Mouse (Mus musculus): ENCODE measurements around the gene Edf1. TPM values are rescaled to one million over a fixed set of nuclear protein-coding genes. Genes with fewer than 3 reads are reported as not detected.
"Not testable (repeated sequence)": the region's sequence is repeated elsewhere in the genome, so short reads cannot be mapped to it uniquely, and the experiment has no call there.

Edf1 gene
- polyA plus RNA-seq, 1 experiment: 270 TPM

- H3K27ac ChIP-seq (ENCODE audit: insufficient read depth, low read length): no peak overlapping the region
- TF ChIP-seq POLR2A (IDR thresholded peaks at IDR 0.05; ENCODE audit: extremely low read depth, insufficient read depth, low read length) (no peak), CTCF (IDR thresholded peaks at IDR 0.05; ENCODE audit: extremely low read depth, insufficient read depth, low read length) (no peak)
- H3K4me1 ChIP-seq (ENCODE audit: control insufficient read depth, insufficient read depth, low read length): no peaks in the 10 kb centered on the region
- H3K4me3 ChIP-seq (ENCODE audit: insufficient read depth, low read length): peak overlapping the region; percentile 69
These were observed 11.4 kb upstream of the Edf1 start for GRCm38 (mm10) chr2:25545996-25546810.

- TF ChIP-seq POLR2A (IDR thresholded peaks at IDR 0.05; ENCODE audit: extremely low read depth, insufficient read depth, low read length) (peak; percentile 40; the same call in 1 of the 2 replicates), CTCF (IDR thresholded peaks at IDR 0.05; ENCODE audit: extremely low read depth, insufficient read depth, low read length) (no peak)
- Histone ChIP-seq H3K4me1 (ENCODE audit: control insufficient read depth, insufficient read depth, low read length) (no peaks in the 10 kb centered on the region), H3K4me3 (ENCODE audit: insufficient read depth, low read length) (peak within 1 kb of the TSS; percentile 69), H3K27ac (ENCODE audit: insufficient read depth, low read length) (no peak within 1 kb of the TSS)
These were observed 10.7 kb upstream of the Edf1 start, which contains the start of gene Traf2 for GRCm38 (mm10) chr2:25546811-25547491. Gene Traf2, minus strand, starts transcription at chr2:25546940.

DNA sequence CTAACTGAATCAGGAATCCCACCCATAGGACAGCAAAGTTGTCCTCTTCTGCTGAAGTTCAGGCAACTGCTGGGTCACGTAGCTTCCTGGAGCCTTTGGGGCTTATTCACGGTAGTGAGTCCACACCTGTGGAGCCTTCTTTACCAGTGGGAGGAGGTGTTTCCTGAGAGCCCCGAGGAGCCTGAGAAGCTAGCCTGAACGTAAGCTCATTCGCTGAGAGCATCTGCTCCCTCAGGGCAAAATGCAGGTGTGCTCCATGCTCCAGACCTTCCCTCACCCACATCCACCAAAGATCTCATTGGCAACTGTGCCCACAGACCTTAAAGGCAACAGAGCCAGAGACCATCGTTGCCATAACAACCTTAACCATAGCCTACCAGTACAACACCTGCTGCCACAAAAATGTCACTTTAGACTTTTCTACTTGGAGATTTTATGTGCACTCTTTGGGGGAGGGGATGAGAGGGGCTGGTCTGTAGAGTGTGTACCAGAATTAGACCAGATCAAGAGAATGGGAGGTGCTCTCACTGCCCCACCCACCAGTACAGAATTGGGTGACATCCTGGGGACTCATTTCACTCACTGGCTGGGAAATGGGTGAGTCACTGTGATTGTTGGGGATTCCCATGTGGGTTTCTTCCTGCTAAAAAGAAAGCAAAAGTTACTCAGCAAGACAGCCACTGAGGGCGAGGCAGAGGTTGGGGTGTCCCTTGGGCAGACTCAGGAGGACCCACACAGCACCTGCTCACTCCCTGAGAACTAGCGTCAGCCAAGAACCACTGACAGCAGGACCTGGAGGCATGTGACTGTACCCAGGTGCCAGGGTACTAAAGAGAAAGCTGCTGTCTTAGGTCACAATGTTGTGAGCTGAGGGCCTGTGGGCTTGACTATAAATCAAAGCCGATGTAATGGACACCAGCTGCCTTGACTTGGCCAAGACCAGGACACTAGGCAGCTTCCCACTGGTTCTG lies 8.3 kb upstream of the Edf1 start:
- no peaks in the 10 kb centered on the region for H3K4me1 ChIP-seq (ENCODE audit: control insufficient read depth, insufficient read depth, low read length)
- no peak overlapping the region for H3K27ac ChIP-seq (ENCODE audit: insufficient read depth, low read length)
- TF ChIP-seq POLR2A (IDR thresholded peaks at IDR 0.05; ENCODE audit: extremely low read depth, insufficient read depth, low read length): no peak
- no peak for TF ChIP-seq CTCF (IDR thresholded peaks at IDR 0.05; ENCODE audit: extremely low read depth, insufficient read depth, low read length)
- H3K4me3 ChIP-seq (ENCODE audit: insufficient read depth, low read length): no peak overlapping the region

GRCm38 (mm10) chr2:25551186-25551585 lies 6.5 kb upstream of the Edf1 start:
- no peaks in the 10 kb centered on the region for H3K4me1 ChIP-seq (ENCODE audit: control insufficient read depth, insufficient read depth, low read length)
- TF ChIP-seq CTCF (IDR thresholded peaks at IDR 0.05; ENCODE audit: extremely low read depth, insufficient read depth, low read length): peak; percentile 69
- no peak for TF ChIP-seq POLR2A (IDR thresholded peaks at IDR 0.05; ENCODE audit: extremely low read depth, insufficient read depth, low read length)
- no peak overlapping the region for H3K27ac ChIP-seq (ENCODE audit: insufficient read depth, low read length)
- H3K4me3 ChIP-seq (ENCODE audit: insufficient read depth, low read length): no peak overlapping the region

DNA sequence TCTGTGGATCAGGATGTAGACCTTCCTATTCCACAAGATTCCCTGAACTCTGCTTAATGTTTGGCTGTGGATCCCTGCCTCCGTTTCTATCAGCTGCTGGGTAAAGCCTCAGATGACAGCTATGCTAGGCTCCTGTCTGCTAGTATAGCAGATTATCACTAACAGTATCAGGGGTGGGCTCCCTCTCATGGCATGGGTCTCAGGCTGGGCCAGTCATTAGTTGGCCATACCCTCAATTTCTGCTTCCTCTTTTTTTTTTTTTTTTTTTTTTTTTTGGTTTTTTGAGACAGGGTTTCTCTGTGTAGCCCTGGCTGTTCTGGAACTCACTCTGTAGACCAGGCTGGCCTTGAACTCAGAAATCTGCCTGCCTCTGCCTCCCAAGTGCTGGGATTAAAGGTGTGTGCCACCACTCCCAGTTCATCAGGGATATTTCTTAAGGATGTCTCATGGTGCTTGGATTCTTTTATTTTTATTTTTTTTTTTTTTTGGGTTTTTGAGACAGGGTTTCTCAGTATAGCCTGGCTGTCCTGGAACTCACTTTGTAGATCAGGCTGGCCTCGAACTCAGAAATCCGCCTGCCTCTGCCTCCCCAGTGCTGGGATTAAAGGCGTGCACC lies 4.4 kb upstream of the Edf1 start:
- H3K4me3 ChIP-seq (ENCODE audit: insufficient read depth, low read length); H3K4me1 ChIP-seq (ENCODE audit: control insufficient read depth, insufficient read depth, low read length); H3K27ac ChIP-seq (ENCODE audit: insufficient read depth, low read length): not testable (repeated sequence)

- H3K27ac ChIP-seq (ENCODE audit: insufficient read depth, low read length); H3K4me3 ChIP-seq (ENCODE audit: insufficient read depth, low read length); H3K4me1 ChIP-seq (ENCODE audit: control insufficient read depth, insufficient read depth, low read length): not testable (repeated sequence)
These were observed 2.2 kb upstream of the Edf1 start for GRCm38 (mm10) chr2:25555479-25555878.

DNA sequence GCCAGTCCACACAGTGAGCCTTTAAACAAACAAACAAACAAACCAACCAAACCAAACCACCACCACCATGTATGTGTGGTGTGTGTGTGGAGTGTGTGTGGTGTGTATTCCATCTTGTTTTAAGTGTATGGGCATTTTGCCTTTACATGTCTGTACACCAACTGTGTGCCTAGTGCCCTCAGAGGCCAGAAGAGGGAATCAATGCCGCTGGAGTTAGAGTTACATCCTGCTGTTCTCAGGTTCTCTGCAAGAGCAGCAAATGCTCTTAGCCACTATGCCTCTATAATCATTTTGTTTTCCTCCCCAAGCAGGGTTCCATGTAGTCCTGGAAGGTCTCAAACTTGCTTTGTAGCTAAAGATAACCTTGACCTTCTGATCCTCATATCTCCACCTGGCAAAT lies 1.4 kb upstream of the Edf1 start:
- Histone ChIP-seq H3K4me1 (ENCODE audit: control insufficient read depth, insufficient read depth, low read length) (peaks cover 5% of the 10 kb centered on the region; the same call in 1 of the 2 replicates), H3K27ac (ENCODE audit: insufficient read depth, low read length) (no peak overlapping the region), H3K4me3 (ENCODE audit: insufficient read depth, low read length) (no peak overlapping the region)
- TF ChIP-seq POLR2A (IDR thresholded peaks at IDR 0.05; ENCODE audit: extremely low read depth, insufficient read depth, low read length) (no peak), CTCF (IDR thresholded peaks at IDR 0.05; ENCODE audit: extremely low read depth, insufficient read depth, low read length) (no peak)

GRCm38 (mm10) chr2:25557964-25558360 lies 315 bp downstream of the Edf1 start:
- Histone ChIP-seq H3K4me3 (ENCODE audit: insufficient read depth, low read length) (peak overlapping the region; percentile 94), H3K4me1 (ENCODE audit: control insufficient read depth, insufficient read depth, low read length) (peaks cover 5% of the 10 kb centered on the region; the same call in 1 of the 2 replicates), H3K27ac (ENCODE audit: insufficient read depth, low read length) (peak overlapping the region; percentile 38)
- TF ChIP-seq POLR2A (IDR thresholded peaks at IDR 0.05; ENCODE audit: extremely low read depth, insufficient read depth, low read length): no peak
- TF ChIP-seq CTCF (IDR thresholded peaks at IDR 0.05; ENCODE audit: extremely low read depth, insufficient read depth, low read length): no peak

DNA sequence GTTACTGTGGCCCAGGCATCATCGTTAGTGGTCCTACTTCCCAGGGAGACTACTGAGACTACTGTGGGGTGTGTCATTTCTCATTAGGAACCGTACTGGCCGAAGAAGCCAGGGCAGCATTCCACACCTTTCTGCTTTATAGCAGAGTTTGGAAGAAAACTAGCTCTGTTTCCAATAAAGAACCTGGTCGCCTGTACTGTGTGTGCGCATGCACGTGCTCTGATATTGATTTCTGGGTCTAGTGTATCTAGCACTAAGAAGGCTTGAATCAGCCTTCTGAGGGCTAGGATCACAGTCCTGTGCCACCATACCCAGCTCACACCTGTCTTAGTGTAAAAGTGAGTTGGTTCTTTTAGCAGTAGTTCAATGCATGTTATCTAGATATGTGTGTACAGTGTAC lies 1.1 kb downstream of the Edf1 start:
- H3K4me1 ChIP-seq (ENCODE audit: control insufficient read depth, insufficient read depth, low read length): peaks cover 5% of the 10 kb centered on the region; the same call in 1 of the 2 replicates
- H3K27ac ChIP-seq (ENCODE audit: insufficient read depth, low read length): no peak overlapping the region
- TF ChIP-seq POLR2A (IDR thresholded peaks at IDR 0.05; ENCODE audit: extremely low read depth, insufficient read depth, low read length) (no peak), CTCF (IDR thresholded peaks at IDR 0.05; ENCODE audit: extremely low read depth, insufficient read depth, low read length) (no peak)
- H3K4me3 ChIP-seq (ENCODE audit: insufficient read depth, low read length): peak overlapping the region; percentile 94; the same call in 1 of the 2 replicates

Data from cortical plate, adult 2 months (tissue).